Mouse (Mus musculus): Measurements from ENCODE around the gene Amotl2. TPM values are rescaled to one million over a fixed set of nuclear protein-coding genes. Genes with fewer than 3 reads are reported as not detected.
A peak's percentile ranks its signal among the peaks of the same experiment; 100 is the strongest.

Gene Amotl2
- total RNA-seq, 4 experiments from 2014 or later = 56.7 to 80.1 (median 58.6) TPM

- DNase-seq (ENCODE audit: low spot score) = no peak
These were observed 2.2 kb downstream of the Amotl2 start for GRCm38 (mm10) chr9:102718676-102719075.

GRCm38 (mm10) chr9:102719085-102719484 is 2.6 kb downstream of the Amotl2 start:
- no peak for DNase-seq (ENCODE audit: low spot score)

GRCm38 (mm10) chr9:102719936-102720566 is 3.6 kb downstream of the Amotl2 start:
- no peak for DNase-seq (ENCODE audit: low spot score)

GRCm38 (mm10) chr9:102720567-102721167 is 4.2 kb downstream of the Amotl2 start:
- no peak for DNase-seq (ENCODE audit: low spot score)

GRCm38 (mm10) chr9:102721406-102721978 is 5.0 kb downstream of the Amotl2 start:
- no peak for DNase-seq (ENCODE audit: low spot score)

- peak; percentile 78 for DNase-seq (ENCODE audit: low spot score)
These were observed 5.6 kb downstream of the Amotl2 start for GRCm38 (mm10) chr9:102722071-102722561.

- DNase-seq (ENCODE audit: low spot score) = no peak
These were observed 6.3 kb downstream of the Amotl2 start for GRCm38 (mm10) chr9:102722750-102723149.

GRCm38 (mm10) chr9:102723241-102723709 is 6.8 kb downstream of the Amotl2 start:
- no peak for DNase-seq (ENCODE audit: low spot score)

- peak; percentile 82 for DNase-seq (ENCODE audit: low spot score)
These were observed 7.6 kb downstream of the Amotl2 start for GRCm38 (mm10) chr9:102723990-102724461.

- no peak for DNase-seq (ENCODE audit: low spot score)
These were observed 8.5 kb downstream of the Amotl2 start for GRCm38 (mm10) chr9:102724942-102725341.

- peak; percentile 91 for DNase-seq (ENCODE audit: low spot score)
These were observed 9.6 kb downstream of the Amotl2 start for GRCm38 (mm10) chr9:102725958-102726654.

- no peak for DNase-seq (ENCODE audit: low spot score)
These were observed 10.3 kb downstream of the Amotl2 start for GRCm38 (mm10) chr9:102726811-102727210.

GRCm38 (mm10) chr9:102727662-102728468 is 11.4 kb downstream of the Amotl2 start:
- no peak for DNase-seq (ENCODE audit: low spot score)

GRCm38 (mm10) chr9:102728469-102728747 is 11.9 kb downstream of the Amotl2 start:
- no peak for DNase-seq (ENCODE audit: low spot score)

- DNase-seq (ENCODE audit: low spot score) = no peak
These were observed 12.8 kb downstream of the Amotl2 start for GRCm38 (mm10) chr9:102729093-102729845.

- no peak for DNase-seq (ENCODE audit: low spot score)
These were observed 13.5 kb downstream of the Amotl2 start for GRCm38 (mm10) chr9:102729876-102730413.

GRCm38 (mm10) chr9:102731044-102731471 is 14.6 kb downstream of the Amotl2 start:
- no peak for DNase-seq (ENCODE audit: low spot score)

- no peak for DNase-seq (ENCODE audit: low spot score)
These were observed 15.2 kb downstream of the Amotl2 start for GRCm38 (mm10) chr9:102731574-102732175.

- no peak for DNase-seq (ENCODE audit: low spot score)
These were observed 15.9 kb downstream of the Amotl2 start for GRCm38 (mm10) chr9:102732326-102732865.

- no peak for DNase-seq (ENCODE audit: low spot score)
These were observed 17.0 kb downstream of the Amotl2 start for GRCm38 (mm10) chr9:102733459-102733858.

All from heart, adult 8-10 months (tissue).